Mouse (Mus musculus) C2C12 (cell line): Measurements from ENCODE around the gene Iscu. TPM values are rescaled to one million over a fixed set of nuclear protein-coding genes. Genes with fewer than 3 reads are reported as not detected.

ENCODE experiments used
- H3K27me3 ChIP-seq: one replicate; pipeline ENCODE4 v1.6.1; 2011; ENCODE audit not compliant: control insufficient read depth, insufficient read depth, insufficient read length
- H3K36me3 ChIP-seq: one replicate; pipeline ENCODE4 v1.6.1; 2011; ENCODE audit not compliant: control insufficient read depth, insufficient read depth
- H3K4me3 ChIP-seq: one replicate; pipeline ENCODE4 v1.5.1; 2011; ENCODE audit warnings: mild to moderate bottlenecking, control low read depth; ENCODE audit not compliant: poor library complexity, insufficient read depth, severe bottlenecking
- H3K79me2 ChIP-seq: one replicate; pipeline ENCODE4 v1.6.1; 2011; ENCODE audit not compliant: control insufficient read depth, insufficient read depth
- H3K79me3 ChIP-seq: one replicate; pipeline ENCODE4 v1.6.1; 2011; ENCODE audit warnings: low read depth, control low read depth
- H3ac ChIP-seq: one replicate; pipeline ENCODE3; 2011; ENCODE audit warnings: low read depth; ENCODE audit not compliant: control insufficient read depth, insufficient read length
- CEBPB ChIP-seq: IDR thresholded peaks from one replicate; pipeline ENCODE4 v1.6.1; 2011; ENCODE audit warnings: low read depth, mild to moderate bottlenecking, control low read depth, moderate library complexity
- CTCF ChIP-seq: IDR thresholded peaks from one replicate; pipeline ENCODE4 v1.5.1; 2011; ENCODE audit not compliant: control insufficient read depth, insufficient read depth, insufficient read length
- FOSL1 ChIP-seq: IDR thresholded peaks from one replicate; pipeline ENCODE4 v1.8.0; 2011; ENCODE audit warnings: mild to moderate bottlenecking, low read length; ENCODE audit not compliant: poor library complexity, insufficient read depth, severe bottlenecking
- MAX ChIP-seq: IDR thresholded peaks from one replicate; pipeline ENCODE4 v1.6.1; 2011; ENCODE audit warnings: mild to moderate bottlenecking, control low read depth
- MYOD1 ChIP-seq: IDR thresholded peaks from one replicate; pipeline ENCODE4 v1.6.1; 2011; ENCODE audit warnings: low read depth; ENCODE audit not compliant: control insufficient read depth, insufficient read length
- MYOG ChIP-seq: IDR thresholded peaks from one replicate; pipeline ENCODE4 v1.6.1; 2011; ENCODE audit not compliant: control insufficient read depth, insufficient read length; ENCODE audit errors: extremely low read depth
- USF1 ChIP-seq: IDR thresholded peaks from one replicate; pipeline ENCODE4 v1.6.1; 2011; ENCODE audit warnings: low read depth, mild to moderate bottlenecking, control low read depth, moderate library complexity
- polyA plus RNA-seq: library from polyadenylated mRNA; unstranded; fragments of >200 nt; fragmentation: generic; extraction: Trizol; gene quantifications from one replicate; pipeline ENCODE4 v1.2.1, GENCODE M21; 2012; ENCODE audit warnings: missing spikeins

Gene Iscu
- polyA plus RNA-seq, 1 experiment = 119 TPM

DNA sequence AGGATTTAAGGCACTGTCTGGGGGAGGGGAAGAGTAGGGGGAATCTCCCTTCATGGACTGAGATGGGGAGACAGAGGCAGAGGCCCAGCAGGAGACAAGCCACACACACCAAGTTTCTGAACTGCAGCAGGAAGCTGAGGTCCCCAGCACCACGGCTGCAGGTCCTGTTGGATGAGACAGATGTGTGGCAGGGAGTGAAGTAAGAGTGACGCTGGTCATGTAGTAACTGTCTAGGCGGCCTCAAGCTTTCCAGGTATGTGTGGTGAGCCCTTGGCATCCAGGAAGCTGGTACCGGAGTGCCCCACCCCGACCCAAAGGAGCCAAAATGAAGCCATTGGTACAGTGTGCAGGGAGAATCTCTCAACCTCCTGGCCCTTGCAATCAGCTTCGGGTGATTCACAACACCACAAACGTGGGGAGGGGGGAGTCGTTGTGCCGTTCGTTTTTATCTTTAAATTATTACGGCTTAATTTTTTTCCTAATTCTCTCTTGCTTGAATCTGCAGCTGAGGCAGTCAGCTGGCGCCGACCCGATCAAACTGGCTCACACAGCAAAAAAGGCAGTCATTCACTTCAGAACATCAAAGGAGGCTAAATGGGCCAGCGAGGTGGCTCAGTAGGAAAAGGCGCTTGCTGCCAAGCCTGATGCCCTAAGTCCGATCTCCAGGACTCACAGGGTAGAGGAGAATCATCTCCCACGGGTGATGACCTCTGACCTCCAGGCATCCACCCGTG, 24.8 kb downstream of the Iscu start:
- no peaks in the 10 kb centered on the region for H3K27me3 ChIP-seq
- no peak for TF ChIP-seq CTCF
- TF ChIP-seq MYOD1 = no peak
- TF ChIP-seq USF1 = no peak
- no peak for TF ChIP-seq FOSL1
- TF ChIP-seq CEBPB = no peak
- TF ChIP-seq MYOG = no peak
- no peak for TF ChIP-seq MAX
- H3K79me2 ChIP-seq = peaks cover 11% of the 10 kb centered on the region
- H3ac ChIP-seq = no peak overlapping the region
- H3K4me3 ChIP-seq = no peak overlapping the region
- no peaks in the 10 kb centered on the region for H3K36me3 ChIP-seq
- peaks cover 3% of the 10 kb centered on the region for H3K79me3 ChIP-seq

DNA sequence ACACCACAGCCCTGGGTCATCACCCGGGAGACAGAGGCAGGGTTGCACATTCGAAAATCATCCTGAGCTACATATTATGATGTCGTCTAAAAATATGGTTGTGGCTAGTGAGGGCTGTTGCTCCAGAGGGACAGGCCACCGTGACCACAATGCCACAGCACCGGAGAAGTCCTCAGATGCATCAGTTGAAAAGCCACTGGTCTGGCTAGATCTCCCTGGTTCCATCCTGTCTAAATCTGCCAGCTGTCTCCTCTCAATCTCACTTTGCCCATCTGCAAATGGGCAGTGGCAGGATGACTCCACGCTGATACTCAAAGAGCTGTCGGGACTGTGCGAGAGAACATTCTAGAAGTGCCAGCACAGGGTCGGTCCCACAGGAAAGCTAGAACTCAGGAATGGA, 26.0 kb downstream of the Iscu start:
- Histone ChIP-seq H3ac (no peak overlapping the region), H3K36me3 (no peaks in the 10 kb centered on the region), H3K4me3 (no peak overlapping the region), H3K79me2 (peaks cover 11% of the 10 kb centered on the region), H3K27me3 (no peaks in the 10 kb centered on the region), H3K79me3 (peaks cover 3% of the 10 kb centered on the region)
- TF ChIP-seq USF1 = no peak
- no peak for TF ChIP-seq FOSL1
- peak; percentile 81 for TF ChIP-seq MYOD1
- TF ChIP-seq CEBPB = no peak
- TF ChIP-seq MAX = no peak
- TF ChIP-seq MYOG = no peak
- no peak for TF ChIP-seq CTCF

DNA sequence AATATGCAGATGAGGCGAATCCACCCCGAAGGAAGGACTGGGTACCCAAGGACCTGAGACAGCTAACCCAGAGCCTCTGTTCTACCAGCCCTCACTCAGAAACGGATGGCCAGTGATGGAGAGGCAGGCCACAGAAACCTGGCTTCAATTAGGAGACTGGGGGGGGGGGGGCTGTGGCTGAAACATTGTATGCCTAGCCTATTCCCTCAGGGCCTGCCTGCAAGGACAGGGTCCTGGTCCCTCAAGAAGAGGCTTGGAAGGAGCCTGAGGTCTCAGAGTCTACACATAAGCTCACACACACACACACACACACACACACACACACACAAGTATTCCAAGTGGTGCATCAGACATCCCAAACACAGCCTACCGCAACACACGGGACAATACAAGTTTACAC, 27.1 kb downstream of the Iscu start:
- Histone ChIP-seq H3K4me3 (peak overlapping the region; percentile 30), H3K36me3 (no peaks in the 10 kb centered on the region), H3K79me2 (peaks cover 11% of the 10 kb centered on the region), H3K27me3 (no peaks in the 10 kb centered on the region), H3K79me3 (peaks cover 3% of the 10 kb centered on the region), H3ac (peak overlapping the region; percentile 5)
- TF ChIP-seq USF1 (no peak), MYOD1 (no peak), CEBPB (no peak), FOSL1 (no peak), MAX (no peak), CTCF (no peak), MYOG (no peak)

DNA sequence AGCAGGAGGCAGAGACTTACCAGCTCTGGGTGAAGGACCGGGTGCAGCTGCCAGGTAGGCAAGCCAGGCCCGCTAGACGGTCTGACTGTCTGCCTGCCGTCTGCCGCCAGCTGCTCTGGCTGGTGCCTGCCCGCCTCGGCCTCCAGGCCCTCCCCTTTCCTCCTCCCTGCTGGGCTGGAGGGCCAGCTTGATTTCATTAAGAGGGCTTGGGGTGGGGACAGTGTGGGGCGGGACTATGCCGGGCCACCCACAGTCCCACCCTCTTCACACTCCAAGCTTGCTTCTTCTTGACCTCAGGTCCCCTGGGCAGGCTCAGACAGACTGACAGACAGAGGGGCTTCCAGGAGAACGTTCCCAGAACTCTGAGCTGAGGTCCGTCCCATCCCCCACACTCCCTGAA, 27.7 kb downstream of the Iscu start, which contains the start of gene Tmem119:
Gene Tmem119 (minus strand): TSS at position 237 of the 400 bp plus-strand sequence.
- Histone ChIP-seq H3ac (peak within 1 kb of the TSS; percentile 27), H3K4me3 (peak within 1 kb of the TSS; percentile 30), H3K79me3 (peaks cover 3% of the 10 kb centered on the region)

DNA sequence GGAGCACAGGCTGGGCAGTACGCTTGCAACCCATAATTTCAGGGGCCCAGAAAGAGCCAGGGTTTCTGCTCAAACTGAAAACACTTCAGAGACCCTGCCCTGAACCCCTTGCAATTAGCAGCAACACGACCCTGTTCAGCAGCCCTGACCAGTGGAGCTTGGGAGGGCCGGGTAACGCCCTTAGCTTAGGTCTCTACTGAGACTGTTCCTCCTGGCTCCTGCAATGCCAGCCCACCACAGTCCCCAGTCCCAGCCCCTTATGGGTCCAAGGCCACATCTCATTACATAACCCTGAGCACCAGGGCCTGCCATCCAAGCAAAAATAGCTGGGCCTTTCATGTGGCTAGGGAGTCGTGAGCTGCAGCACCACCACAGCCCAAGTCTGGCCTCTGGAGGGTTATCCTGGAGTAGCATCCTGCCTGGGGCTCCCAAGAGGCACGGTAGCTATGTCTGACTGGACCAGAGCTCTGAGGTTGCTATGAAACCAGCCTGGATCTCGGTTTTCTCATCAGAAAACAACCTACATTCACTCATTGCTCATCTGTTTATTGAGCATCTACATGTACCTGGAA, 31.9 kb downstream of the Iscu start:
- no peaks in the 10 kb centered on the region for H3K36me3 ChIP-seq
- H3K4me3 ChIP-seq = no peak overlapping the region
- no peak overlapping the region for H3ac ChIP-seq
- no peak for TF ChIP-seq MAX
- no peak for TF ChIP-seq USF1
- peak; percentile 22 for TF ChIP-seq CTCF
- TF ChIP-seq MYOG = no peak
- no peaks in the 10 kb centered on the region for H3K79me3 ChIP-seq
- H3K27me3 ChIP-seq = no peaks in the 10 kb centered on the region
- H3K79me2 ChIP-seq = peaks cover 3% of the 10 kb centered on the region

More for the DNA sequence above, 27.7 kb downstream of the Iscu start, which contains the start of gene Tmem119:
- TF ChIP-seq MYOG = no peak
- TF ChIP-seq MAX = peak; percentile 18
- TF ChIP-seq MYOD1 = peak; percentile 10
- no peak for TF ChIP-seq FOSL1
- peaks cover 11% of the 10 kb centered on the region for H3K79me2 ChIP-seq
- H3K36me3 ChIP-seq = no peaks in the 10 kb centered on the region
- no peaks in the 10 kb centered on the region for H3K27me3 ChIP-seq

DNA sequence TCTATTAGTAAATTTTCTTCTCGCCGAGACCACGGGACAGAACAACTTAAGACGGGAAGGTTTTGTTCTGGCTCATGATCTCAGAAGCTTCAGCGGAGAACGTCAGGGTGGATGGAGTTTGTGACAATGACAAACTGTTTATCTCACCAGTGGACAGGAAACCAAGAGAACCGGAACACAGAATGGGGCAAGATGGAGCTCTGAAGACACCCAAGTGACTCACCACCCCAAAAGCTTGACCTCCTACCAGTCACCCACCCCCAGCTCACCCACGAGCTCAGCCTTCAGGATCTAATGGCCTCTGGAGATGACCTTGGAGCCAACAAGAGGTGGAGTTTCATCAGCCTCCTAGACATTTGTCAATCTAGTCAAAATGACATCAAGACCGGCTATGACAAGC, 32.8 kb downstream of the Iscu start:
- Histone ChIP-seq H3K36me3 (no peaks in the 10 kb centered on the region), H3K79me3 (no peaks in the 10 kb centered on the region), H3K4me3 (no peak overlapping the region), H3K27me3 (no peaks in the 10 kb centered on the region), H3K79me2 (no peaks in the 10 kb centered on the region), H3ac (no peak overlapping the region)
- TF ChIP-seq CTCF = no peak
- no peak for TF ChIP-seq MYOD1
- no peak for TF ChIP-seq FOSL1
- no peak for TF ChIP-seq MAX
- no peak for TF ChIP-seq CEBPB
- no peak for TF ChIP-seq USF1
- no peak for TF ChIP-seq MYOG
